Mouse (Mus musculus) bone marrow, adult 2 months (tissue): ENCODE measurements at regions not wholly inside any gene's neighbourhood (a gene's known extent, or its start where the extent isn't known, plus 50 kb on each side); places are given as distances from the start of the nearest gene placed in this dataset.

ENCODE experiments used
- CTCF ChIP-seq: fragments of 200-500 bp; IDR thresholded peaks from 2 replicates; pipeline ENCODE4 v1.5.1; 2011; ENCODE audit warnings: low read length, control low read depth; ENCODE audit not compliant: control insufficient read depth, insufficient read depth
- POLR2A ChIP-seq: fragments of 200-500 bp; IDR thresholded peaks from 2 replicates; pipeline ENCODE4 v1.6.1; 2011; ENCODE audit warnings: low read depth, mild to moderate bottlenecking, control low read depth, low read length, borderline replicate concordance; ENCODE audit not compliant: control insufficient read depth

DNA sequence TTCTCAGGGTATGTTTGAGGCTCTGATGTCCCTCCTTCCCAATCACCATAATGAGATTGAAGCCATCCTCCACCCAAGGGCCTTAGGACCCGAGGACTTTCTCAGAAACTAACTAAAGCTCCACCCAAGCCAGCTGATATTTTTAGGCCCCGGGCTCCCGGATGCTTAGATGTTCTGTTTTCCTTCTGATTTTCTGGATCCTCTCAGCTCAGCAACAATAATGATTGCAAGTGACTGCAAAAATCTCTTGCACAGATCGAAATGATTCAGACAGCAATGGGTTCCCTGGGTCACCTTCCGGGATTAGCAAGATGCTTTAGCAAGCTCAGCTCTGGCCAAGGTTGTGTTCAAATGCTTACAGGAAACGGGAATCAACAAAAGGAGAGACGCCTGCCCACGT is 168.1 kb upstream of the Serp2 start:
- TF ChIP-seq CTCF (no peak), POLR2A (no peak)
